Mouse (Mus musculus) heart, postnatal 0 days (tissue): ENCODE measurements around the gene Hist1h3d.
"Not testable (repeated sequence)": the region's sequence is repeated elsewhere in the genome, so short reads cannot be mapped to it uniquely, and the experiment has no call there.

Source experiments
- CTCF ChIP-seq: IDR thresholded peaks from 2 replicates; pipeline ENCODE4 v1.5.1; 2016; ENCODE audit warnings: antibody characterized with exemption, control low read depth, low read depth
- EP300 ChIP-seq: IDR thresholded peaks from 2 replicates; pipeline ENCODE4 v1.6.1; 2016; ENCODE audit warnings: antibody characterized with exemption, low read depth

DNA sequence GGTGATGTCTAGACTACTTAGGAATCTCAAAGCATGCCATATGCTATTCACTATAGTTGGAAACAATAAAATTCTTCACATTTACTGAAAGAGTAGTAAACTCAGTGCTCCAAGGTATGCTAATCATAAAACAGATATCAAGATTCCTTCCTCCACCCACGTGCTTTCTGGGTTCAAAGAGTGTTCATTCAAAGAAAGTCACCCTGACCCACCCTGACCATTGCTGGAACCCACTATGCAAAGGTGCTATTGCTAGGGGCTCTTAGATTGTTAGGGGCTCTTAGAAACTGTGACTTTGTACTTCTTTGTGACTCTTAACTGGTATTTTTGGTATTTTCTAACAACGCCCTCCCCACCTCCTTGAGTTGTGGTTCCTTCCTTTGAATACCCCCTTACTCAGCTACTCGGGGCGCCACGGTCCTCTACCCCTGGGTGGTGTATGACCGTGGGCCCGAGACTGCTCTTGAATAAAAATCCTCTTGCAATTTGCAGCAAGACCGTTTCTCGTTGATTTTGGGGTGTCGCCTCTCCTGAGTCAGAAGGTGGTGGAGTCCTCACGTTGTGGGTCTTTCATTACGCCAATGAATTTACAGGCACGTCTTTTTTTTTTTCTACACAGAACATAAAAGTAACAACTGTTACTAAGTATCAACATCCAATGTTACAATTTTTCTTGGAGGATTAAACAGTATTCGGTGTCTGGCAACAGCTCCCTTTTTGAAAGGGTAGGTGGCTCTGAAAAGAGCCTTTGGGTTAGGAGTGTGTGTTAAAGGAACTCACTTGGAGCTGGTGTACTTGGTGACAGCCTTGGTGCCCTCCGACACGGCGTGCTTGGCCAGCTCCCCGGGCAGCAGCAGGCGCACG is 2.3 kb upstream of the Hist1h3d start:
- not testable (repeated sequence) for TF ChIP-seq CTCF, EP300
